Mouse (Mus musculus) midbrain, embryonic 12.5 days (tissue): ENCODE results near the gene Kcnk13. TPM values are rescaled to one million over a fixed set of nuclear protein-coding genes. Genes with fewer than 3 reads are reported as not detected.
A peak's percentile ranks its signal among the peaks of the same experiment; 100 is the strongest.
"Not testable (repeated sequence)": the region's sequence is repeated elsewhere in the genome, so short reads cannot be mapped to it uniquely, and the experiment has no call there.

Experiments
- ATAC-seq: fragments of 200-750 bp; cut with Nextera tagmentation; 2 replicates; pipeline ENCODE4 v1.8.0; 2017; ENCODE audit warnings: low read depth, moderate TSS enrichment, moderate library complexity; ENCODE audit not compliant: low FRiP score
- H3K27ac ChIP-seq: fragments of 300-500 bp; sonication (generic); replicated peaks from 2 replicates; pipeline ENCODE4 v1.5.1; 2016; ENCODE audit warnings: mild to moderate bottlenecking
- H3K27me3 ChIP-seq: fragments of 300-500 bp; sonication (generic); 2 replicates; pipeline ENCODE4 v1.6.1; 2016; ENCODE audit warnings: mild to moderate bottlenecking
- H3K36me3 ChIP-seq: fragments of 300-500 bp; sonication (generic); 2 replicates; pipeline ENCODE4 v1.6.1; 2016
- H3K4me1 ChIP-seq: fragments of 300-500 bp; sonication (generic); 2 replicates; pipeline ENCODE4 v1.6.1; 2016
- H3K4me2 ChIP-seq: fragments of 300-500 bp; sonication (generic); replicated peaks from 2 replicates; pipeline ENCODE4 v1.6.1; 2016; ENCODE audit warnings: mild to moderate bottlenecking, moderate library complexity
- H3K4me3 ChIP-seq: fragments of 300-500 bp; sonication (generic); 2 replicates; pipeline ENCODE4 v1.5.1; 2016; ENCODE audit warnings: mild to moderate bottlenecking
- H3K9ac ChIP-seq: fragments of 300-500 bp; sonication (generic); replicated peaks from 2 replicates; pipeline ENCODE4 v1.6.1; 2016; ENCODE audit warnings: mild to moderate bottlenecking, moderate library complexity
- H3K9me3 ChIP-seq: fragments of 300-500 bp; sonication (generic); 2 replicates; pipeline ENCODE4 v1.6.1; 2016; ENCODE audit warnings: mild to moderate bottlenecking
- WGBS: fragments of 180-500 bp; shearing (Covaris S2); methylation state at CpG from one replicate; pipeline ENCODE4 v1.1.7; 2016; 5-methylcytosine and 5-hydroxymethylcytosine counted together
- polyA plus RNA-seq: library from polyadenylated mRNA; unstranded; fragments of >200 nt; fragmentation: Nextera tagmentation; extraction: Ambion mirVana; gene quantifications from 2 replicates; pipeline ENCODE4 v1.2.1, GENCODE M21; 2016

Gene Kcnk13
- polyA plus RNA-seq, 1 experiment from 2014 or later: 0.22 TPM

DNA sequence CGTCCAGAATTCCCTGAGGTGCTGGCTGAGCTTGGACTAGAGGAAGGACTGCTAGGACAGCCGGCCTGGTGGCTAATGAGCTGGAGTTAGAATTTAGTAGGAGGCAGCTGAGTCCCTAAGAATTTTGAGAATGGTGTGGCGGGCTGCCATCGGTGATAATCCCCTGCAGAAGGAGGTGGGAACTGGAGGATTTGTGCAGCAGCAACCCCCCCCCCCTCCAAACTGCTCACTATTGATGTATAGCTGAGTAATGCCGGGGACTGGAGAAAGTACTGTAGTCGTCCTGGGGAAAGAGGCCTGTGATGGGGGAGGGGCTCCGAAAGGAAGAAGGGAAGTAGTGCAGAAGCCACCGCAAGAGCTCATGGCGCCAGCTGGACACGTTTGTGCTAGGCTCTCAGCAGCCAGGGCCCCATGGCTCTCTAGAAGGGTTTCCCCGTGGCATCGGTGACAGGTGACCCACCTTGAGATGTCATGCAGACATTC lies 2.6 kb downstream of the Kcnk13 start:
- H3K9me3 ChIP-seq: no peaks in the 10 kb centered on the region
- H3K36me3 ChIP-seq: no peaks in the 10 kb centered on the region
- H3K27ac ChIP-seq: no peak overlapping the region
- peaks cover 33% of the 10 kb centered on the region for H3K4me1 ChIP-seq
- peaks cover 75% of the 10 kb centered on the region for H3K27me3 ChIP-seq
- WGBS: 16% methylated on average over 12 of the region's 12 CpGs
- H3K4me2 ChIP-seq: peak overlapping the region; percentile 94; the same call in 1 of the 2 replicates
- no peak overlapping the region for H3K9ac ChIP-seq
- ATAC-seq: 0 out of 2 replicates have a peak, but pooled peaks have one; percentile 23
- H3K4me3 ChIP-seq: no peak overlapping the region

DNA sequence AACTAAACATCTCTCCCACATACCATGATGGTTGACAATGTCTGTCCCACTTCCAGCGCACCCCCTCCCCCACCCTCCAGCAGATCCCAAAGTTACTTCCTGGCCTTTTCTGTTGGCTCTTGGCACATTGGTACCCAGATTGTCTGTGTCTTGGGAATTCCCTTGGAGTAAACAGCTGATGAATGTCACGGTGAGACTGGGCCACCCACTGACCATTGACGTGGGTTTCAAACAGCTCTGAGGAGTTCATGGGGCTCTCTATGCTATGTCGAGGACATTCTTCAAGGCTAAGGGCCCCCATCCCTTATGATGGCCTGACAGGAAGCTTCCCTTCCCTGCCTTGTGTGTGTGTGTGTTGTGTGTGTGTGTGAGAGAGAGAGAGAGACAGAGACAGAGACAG lies 5.6 kb downstream of the Kcnk13 start:
- 77% methylated on average over 4 of the region's 4 CpGs for WGBS
- Histone ChIP-seq H3K9me3 (no peaks in the 10 kb centered on the region), H3K9ac (no peak overlapping the region), H3K36me3 (no peaks in the 10 kb centered on the region), H3K4me3 (no peak overlapping the region), H3K27ac (no peak overlapping the region), H3K4me2 (no peak overlapping the region), H3K4me1 (peaks cover 24% of the 10 kb centered on the region), H3K27me3 (peaks cover 54% of the 10 kb centered on the region)
- no peak for ATAC-seq

DNA sequence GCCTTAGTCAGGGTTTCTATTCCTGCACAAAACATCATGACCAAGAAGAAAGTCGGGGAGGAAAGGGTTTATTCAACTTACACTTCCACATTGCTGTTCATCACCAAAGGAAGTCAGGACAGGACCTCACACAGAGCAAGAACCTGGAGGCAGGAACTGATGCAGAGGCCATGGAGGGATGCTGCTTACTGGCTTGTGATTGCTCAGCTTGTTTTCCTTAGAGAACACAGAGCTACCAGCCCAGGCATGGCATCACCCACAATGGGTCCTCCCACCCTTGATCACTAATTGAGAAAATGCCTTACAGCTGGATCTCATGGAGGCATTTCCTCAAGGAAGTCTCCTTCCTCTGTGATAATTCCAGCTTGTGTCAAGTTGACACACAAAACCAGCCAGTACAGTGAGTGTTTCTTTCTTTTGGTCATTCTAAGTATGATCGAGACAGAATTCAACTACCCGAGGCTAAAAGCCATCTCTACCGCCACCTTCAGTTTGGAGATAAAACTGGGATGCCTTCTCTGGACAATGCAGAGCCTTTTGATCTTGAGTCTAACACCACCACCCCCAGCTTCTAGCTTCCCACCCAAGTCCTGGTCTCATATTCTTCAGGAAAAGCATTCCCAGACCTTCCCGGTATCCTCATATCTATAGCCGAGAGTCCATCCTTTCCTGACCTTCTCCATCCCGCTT lies 7.1 kb downstream of the Kcnk13 start:
- not testable (repeated sequence) for H3K4me3 ChIP-seq, H3K4me2 ChIP-seq, H3K36me3 ChIP-seq, H3K9me3 ChIP-seq, ATAC-seq, H3K4me1 ChIP-seq, H3K27ac ChIP-seq, H3K9ac ChIP-seq
- H3K27me3 ChIP-seq: peaks cover 40% of the 10 kb centered on the region
- 77% methylated on average over 7 of the region's 7 CpGs for WGBS

DNA sequence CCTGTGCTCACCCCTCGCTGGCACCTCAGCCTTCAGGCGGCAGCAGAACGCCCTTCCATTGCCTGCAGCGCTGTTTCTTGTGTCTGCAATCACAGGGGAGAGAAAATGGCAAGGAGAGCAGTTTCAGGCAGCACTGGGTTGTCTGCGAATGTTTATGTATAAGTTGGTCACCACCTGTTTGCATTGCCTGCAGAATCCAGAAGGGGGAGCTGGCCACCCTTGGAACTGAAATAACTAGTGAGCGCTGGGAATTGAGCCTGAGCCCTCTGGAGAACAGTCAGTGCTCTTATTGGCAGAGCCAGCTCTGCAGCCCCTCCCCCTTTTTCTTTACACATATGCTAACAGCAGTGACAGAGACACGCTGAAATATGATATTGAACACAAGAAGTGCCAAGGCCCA lies 8.5 kb downstream of the Kcnk13 start:
- 49% methylated on average over 7 of the region's 7 CpGs for WGBS
- no peak overlapping the region for H3K4me2 ChIP-seq
- no peaks in the 10 kb centered on the region for H3K9me3 ChIP-seq
- H3K4me1 ChIP-seq: no peaks in the 10 kb centered on the region
- no peak for ATAC-seq
- no peak overlapping the region for H3K27ac ChIP-seq
- H3K36me3 ChIP-seq: no peaks in the 10 kb centered on the region
- peaks cover 25% of the 10 kb centered on the region for H3K27me3 ChIP-seq
- no peak overlapping the region for H3K4me3 ChIP-seq
- H3K9ac ChIP-seq: no peak overlapping the region

DNA sequence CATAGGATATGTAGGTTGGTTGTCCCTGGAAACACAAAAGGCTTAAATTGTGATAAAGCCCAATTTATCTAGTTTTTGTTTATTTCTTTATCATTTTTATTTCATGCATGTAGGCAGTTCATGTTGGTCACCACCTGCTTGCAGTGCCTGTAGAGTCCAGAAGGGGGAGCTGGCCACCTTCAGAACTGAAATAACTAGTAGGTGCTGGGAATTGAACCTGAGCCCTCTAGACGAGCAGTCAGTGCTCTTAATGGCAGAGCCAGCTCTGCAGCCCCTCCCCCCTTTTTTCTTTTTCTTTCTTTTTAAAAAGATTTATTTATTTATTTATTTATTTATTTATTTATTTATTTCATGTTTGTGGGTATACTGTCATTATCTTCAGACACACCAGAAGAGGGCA lies 9.4 kb downstream of the Kcnk13 start:
- H3K4me1 ChIP-seq: no peaks in the 10 kb centered on the region
- H3K9me3 ChIP-seq: no peaks in the 10 kb centered on the region
- no peak for ATAC-seq
- no peak overlapping the region for H3K4me3 ChIP-seq
- no peaks in the 10 kb centered on the region for H3K36me3 ChIP-seq
- H3K27me3 ChIP-seq: peaks cover 17% of the 10 kb centered on the region
- no peak overlapping the region for H3K4me2 ChIP-seq
- WGBS: 61% methylated on average over 1 of the region's 1 CpGs
- no peak overlapping the region for H3K27ac ChIP-seq
- H3K9ac ChIP-seq: no peak overlapping the region

DNA sequence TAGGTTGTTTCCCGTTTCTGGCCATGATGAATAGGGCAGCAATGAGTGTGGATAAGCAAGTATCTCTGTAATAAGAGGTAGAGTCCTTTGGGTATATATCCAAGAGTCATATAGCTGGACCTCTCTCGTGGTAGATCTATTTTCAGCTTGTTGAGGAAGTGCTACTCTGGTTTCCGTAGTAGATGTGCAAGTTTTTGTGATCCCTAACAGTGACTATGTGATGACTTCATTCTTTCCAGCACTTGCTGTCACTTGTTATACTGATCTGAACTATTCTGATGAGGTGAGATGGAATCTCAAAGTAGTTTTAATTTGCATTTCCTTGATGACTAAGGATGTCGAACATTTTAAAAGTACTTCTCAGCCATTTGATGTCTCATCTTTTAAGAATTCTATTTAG lies 15.2 kb downstream of the Kcnk13 start:
- 81% methylated on average over 4 of the region's 4 CpGs for WGBS
- no peak overlapping the region for H3K4me2 ChIP-seq
- no peak overlapping the region for H3K4me3 ChIP-seq
- H3K9ac ChIP-seq: no peak overlapping the region
- H3K27ac ChIP-seq: no peak overlapping the region
- no peaks in the 10 kb centered on the region for H3K27me3 ChIP-seq
- no peak for ATAC-seq
- no peaks in the 10 kb centered on the region for H3K4me1 ChIP-seq
- H3K9me3 ChIP-seq: no peaks in the 10 kb centered on the region
- no peaks in the 10 kb centered on the region for H3K36me3 ChIP-seq

DNA sequence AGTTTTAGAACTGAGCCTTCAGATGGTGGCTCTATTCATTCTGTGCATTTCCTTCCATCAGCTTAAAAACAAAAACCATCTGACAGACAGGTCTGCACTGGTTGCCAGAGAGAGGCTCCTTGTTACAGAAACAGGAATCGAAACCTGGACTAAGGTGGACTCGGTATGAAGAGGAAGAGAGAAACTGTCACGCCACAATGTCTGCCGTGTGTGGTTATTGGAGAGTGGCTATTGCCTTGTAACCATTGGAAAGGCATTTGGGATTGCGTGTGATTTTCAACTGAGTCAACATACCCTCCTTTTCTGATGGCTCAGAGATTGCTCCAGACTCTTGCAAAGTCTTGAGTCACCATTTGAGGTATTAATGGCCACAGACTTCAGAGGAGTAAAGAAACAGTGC lies 22.5 kb downstream of the Kcnk13 start:
- ATAC-seq: no peak
- Histone ChIP-seq H3K27ac (no peak overlapping the region), H3K9ac (no peak overlapping the region), H3K4me1 (no peaks in the 10 kb centered on the region), H3K36me3 (no peaks in the 10 kb centered on the region), H3K27me3 (no peaks in the 10 kb centered on the region), H3K4me2 (no peak overlapping the region), H3K4me3 (no peak overlapping the region), H3K9me3 (no peaks in the 10 kb centered on the region)
- 93% methylated on average over 5 of the region's 5 CpGs for WGBS

DNA sequence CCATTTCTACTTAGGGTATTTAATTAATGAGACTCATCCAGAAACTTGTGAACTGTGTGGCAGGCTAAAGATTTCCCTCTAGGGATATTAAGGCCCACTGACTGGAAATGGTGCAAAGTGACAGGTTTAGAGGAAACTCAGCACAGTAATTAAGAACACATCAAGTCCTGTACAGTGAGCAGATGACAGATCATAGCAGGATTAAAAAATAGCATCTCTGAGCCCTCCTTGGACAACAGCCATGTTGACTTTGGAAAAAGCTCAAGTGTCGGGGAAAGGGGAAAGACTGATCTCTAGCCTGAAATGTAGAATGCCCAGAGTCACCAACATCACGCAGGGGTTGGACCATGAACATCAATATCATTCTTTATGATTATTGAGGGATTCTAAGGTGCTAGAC lies 23.8 kb downstream of the Kcnk13 start:
- Histone ChIP-seq H3K4me1 (no peaks in the 10 kb centered on the region), H3K9ac (no peak overlapping the region), H3K27ac (no peak overlapping the region), H3K4me2 (no peak overlapping the region), H3K9me3 (no peaks in the 10 kb centered on the region), H3K36me3 (no peaks in the 10 kb centered on the region), H3K27me3 (no peaks in the 10 kb centered on the region), H3K4me3 (no peak overlapping the region)
- ATAC-seq: no peak
- 90% methylated on average over 2 of the region's 2 CpGs for WGBS

DNA sequence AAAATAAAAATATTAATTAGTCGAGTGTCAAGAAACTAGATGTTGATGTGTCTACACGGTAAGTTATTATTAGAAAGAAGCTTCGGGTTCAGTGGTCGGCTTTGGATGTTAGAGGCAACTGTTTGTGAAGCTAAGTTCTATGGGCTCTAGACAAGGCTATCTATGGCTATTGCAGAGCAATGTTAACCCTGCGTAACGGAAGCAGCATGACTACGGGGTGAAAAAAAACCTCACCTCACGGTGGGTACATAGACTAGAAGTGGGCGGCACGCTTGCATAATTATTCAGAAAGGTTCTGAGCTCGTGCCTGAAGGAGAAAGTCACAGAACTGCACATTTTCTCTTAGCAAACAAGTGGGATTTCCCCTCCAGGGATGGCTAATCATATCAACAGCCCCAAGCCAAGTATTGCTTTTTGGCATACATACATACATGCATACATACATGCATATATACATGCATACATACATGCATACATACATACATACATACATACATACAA lies 28.1 kb downstream of the Kcnk13 start:
- H3K36me3 ChIP-seq: no peaks in the 10 kb centered on the region
- H3K4me2 ChIP-seq: no peak overlapping the region
- no peak for ATAC-seq
- H3K27ac ChIP-seq: no peak overlapping the region
- H3K9ac ChIP-seq: no peak overlapping the region
- no peaks in the 10 kb centered on the region for H3K4me1 ChIP-seq
- WGBS: 94% methylated on average over 11 of the region's 11 CpGs
- no peaks in the 10 kb centered on the region for H3K9me3 ChIP-seq
- no peak overlapping the region for H3K4me3 ChIP-seq
- H3K27me3 ChIP-seq: no peaks in the 10 kb centered on the region

DNA sequence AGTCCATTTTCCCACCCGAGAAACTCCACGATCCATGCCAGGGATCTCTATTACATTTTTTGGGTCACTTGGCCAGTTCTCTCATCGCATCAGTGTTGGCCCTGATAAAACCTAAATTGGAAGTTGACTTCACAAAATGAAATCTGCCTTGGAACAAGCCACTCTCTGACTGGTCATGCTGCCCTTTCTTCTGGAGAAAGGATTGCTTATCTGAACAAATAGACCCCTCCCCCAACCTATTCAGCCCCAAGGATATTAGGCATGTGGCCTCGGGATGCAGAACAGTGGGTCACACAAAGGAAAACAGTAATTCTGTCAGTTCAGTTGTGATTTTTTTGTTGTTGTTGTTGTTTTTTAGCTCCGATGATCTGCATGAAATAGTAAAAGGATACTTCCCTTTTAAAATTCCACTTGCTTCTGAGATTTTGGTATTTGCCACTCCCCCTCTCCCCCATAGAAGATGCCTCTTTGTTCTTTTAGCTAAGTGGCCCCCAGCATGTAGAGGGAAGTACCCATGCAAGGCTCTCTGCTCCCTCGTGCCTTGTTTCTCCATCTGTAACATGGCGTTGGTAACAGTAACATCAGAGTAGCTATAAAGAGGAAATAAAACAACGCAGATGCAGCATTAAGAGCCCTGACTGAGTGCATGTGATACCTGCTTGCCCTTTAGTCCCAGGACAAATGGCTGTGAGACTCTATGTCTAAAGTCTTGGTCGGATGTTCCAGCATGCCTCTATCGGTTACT lies 29.0 kb downstream of the Kcnk13 start:
- WGBS: 79% methylated on average over 10 of the region's 10 CpGs
- Histone ChIP-seq H3K27ac (no peak overlapping the region), H3K9ac (no peak overlapping the region), H3K4me2 (no peak overlapping the region), H3K36me3 (no peaks in the 10 kb centered on the region), H3K27me3 (no peaks in the 10 kb centered on the region), H3K4me1 (no peaks in the 10 kb centered on the region), H3K4me3 (no peak overlapping the region), H3K9me3 (no peaks in the 10 kb centered on the region)
- ATAC-seq: no peak

DNA sequence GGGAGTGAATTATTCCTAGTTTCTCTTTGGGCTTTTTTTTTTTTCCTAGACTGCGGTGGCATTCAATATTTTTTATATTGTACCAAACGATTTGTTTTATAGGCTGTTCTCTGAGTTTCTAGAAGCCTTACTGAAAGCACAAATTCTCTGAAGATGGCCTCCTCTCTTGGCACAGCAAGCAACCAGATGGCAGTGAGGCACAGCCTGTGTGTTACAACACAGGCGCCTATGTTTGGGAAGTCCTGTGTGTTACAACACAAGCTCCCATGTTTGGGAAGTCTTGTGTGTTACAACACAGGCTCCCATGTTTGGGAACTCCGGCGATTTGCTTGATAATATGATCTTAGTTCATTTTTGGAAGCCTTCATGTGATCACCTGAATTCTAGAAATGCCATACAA lies 31.7 kb downstream of the Kcnk13 start:
- Histone ChIP-seq H3K9ac (no peak overlapping the region), H3K27me3 (no peaks in the 10 kb centered on the region), H3K4me2 (no peak overlapping the region), H3K4me1 (no peaks in the 10 kb centered on the region), H3K27ac (no peak overlapping the region), H3K4me3 (no peak overlapping the region), H3K36me3 (no peaks in the 10 kb centered on the region), H3K9me3 (no peaks in the 10 kb centered on the region)
- no peak for ATAC-seq
- 93% methylated on average over 5 of the region's 5 CpGs for WGBS

DNA sequence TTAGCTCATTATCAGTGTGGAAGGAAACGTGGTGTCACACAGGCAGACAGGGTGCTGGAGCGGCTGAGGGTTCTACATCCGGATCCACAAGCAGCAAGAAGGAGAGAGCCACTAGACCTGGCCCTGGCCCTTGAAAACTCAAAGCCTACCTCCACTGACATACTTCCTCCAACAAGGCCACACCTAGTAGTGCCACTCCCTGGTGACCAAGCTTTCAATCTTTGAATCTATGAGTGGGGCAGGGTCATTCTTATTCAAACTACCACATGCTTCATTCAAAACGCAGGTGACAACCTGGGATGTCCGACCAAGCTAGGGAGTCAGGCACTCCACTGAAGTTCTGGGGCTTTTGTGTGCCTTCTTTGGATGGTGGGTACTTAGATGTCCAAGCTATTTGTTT lies 35.4 kb downstream of the Kcnk13 start:
- Histone ChIP-seq H3K27ac (no peak overlapping the region), H3K4me3 (no peak overlapping the region), H3K9ac (no peak overlapping the region), H3K36me3 (no peaks in the 10 kb centered on the region), H3K4me1 (peaks cover 5% of the 10 kb centered on the region; the same call in 1 of the 2 replicates), H3K27me3 (no peaks in the 10 kb centered on the region), H3K9me3 (no peaks in the 10 kb centered on the region), H3K4me2 (no peak overlapping the region)
- no peak for ATAC-seq
- 85% methylated on average over 5 of the region's 5 CpGs for WGBS
